Mouse (Mus musculus) gastrocnemius, postnatal 36 days (tissue): Measurements from ENCODE around the gene Scel. TPM values are rescaled to one million over a fixed set of nuclear protein-coding genes. Genes with fewer than 3 reads are reported as not detected.

Source experiments
- DNase-seq, 2 experiments: peaks; one replicate each; pipeline ENCODE4 v3.0.0; 2022
- intact Hi-C: fragments of 180-260 bp; cut with DNase I; formaldehyde crosslinking; loops from one replicate; pipeline ENCODE4 v1.15.1; 2025
- microRNA-seq, 2 experiments: library from miRNA; unstranded; fragments of <30 nt; microRNA quantifications; one replicate each; pipeline ENCODE4 v1.2.0; 2021
- total RNA-seq, 2 experiments: library from RNA; stranded (reverse); gene quantifications; 2 replicates each; pipeline ENCODE4 v1.2.3; 2021

Gene Scel
- total RNA-seq, 2 experiments from 2014 or later = 0.20 TPM; not detected in 1

DNA sequence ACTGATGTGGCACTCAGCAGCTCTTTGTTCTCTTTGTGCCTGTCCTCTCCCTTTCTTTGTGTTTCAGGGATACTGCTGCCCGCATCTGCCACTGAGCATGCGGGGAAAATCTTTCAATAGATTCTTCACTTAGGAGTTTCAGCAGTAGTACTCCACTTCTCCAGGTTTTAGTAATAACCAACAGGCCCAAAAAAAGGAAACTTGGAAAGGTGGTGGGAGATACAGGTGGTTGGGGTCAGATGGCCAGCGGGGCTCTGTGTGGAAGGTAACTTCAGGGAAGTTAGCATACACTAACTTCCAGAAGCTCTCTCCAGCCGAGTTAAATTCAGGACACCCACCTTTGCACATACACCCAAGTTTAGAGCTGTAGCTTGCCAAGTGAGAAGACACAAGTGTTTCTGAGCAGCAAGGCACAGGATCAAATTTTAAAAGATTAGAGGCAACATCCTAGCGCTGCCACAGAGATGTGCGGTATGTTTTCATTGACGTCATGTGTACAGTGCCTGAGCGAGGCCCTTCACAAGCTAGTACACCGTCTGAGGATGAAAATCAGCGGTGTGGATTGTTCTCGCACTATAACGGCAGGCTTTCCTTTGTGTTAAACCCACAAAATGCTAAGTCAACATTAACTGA lies 135.6 kb downstream of the Scel start:
- no peak for DNase-seq
- intact Hi-C loops = no loop called here

DNA sequence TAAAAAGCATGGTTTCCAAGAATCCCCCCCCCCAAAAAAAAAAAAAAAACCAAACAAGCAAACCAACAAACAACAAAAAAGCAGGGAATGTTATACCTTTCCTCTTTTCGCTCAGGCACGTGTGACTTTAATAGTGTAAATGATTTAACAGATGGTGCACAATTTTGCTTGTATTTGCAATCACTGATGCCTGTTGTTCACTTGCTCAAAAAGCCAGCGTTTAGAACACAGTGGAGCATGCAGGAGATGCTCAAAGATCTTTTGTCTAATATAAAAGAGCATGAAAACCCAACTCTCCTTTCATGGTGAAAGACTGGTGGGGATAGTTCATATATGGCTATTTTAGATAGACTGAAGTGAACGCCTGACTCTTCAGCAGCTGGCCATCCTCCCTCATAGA lies 136.2 kb downstream of the Scel start:
- intact Hi-C loops = no loop called here

DNA sequence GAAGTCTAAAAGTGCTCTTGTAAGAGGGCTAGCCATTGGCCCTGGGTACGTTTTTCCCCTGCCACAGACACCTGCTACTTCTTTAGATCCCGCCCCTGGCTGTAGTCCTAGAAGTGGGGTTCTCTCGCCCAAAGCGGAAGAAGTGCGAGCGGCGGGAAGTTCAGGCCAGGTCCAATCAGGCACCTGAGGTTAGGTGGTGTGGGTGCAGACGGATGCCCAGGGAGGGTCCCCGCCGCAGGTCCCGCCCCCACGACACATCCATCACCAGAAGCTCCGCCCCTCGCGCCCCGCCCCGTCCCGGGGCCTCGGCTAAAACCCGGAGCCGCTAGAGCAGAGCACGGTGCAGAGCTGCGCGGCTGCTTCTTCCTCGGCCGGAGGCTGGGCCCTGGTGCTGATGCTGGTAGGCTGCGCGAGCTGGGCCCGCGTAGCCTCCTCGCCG lies 136.8 kb downstream of the Scel start, which contains the start of gene Slain1:
Gene Slain1 (plus strand): TSS at position 333 of the 439 bp plus-strand sequence.
- intact Hi-C loops = no loop called here
- DNase-seq = peak in 1 of 2 experiments; percentile 14

More for the DNA sequence above, 136.2 kb downstream of the Scel start:
- DNase-seq = no peak

DNA sequence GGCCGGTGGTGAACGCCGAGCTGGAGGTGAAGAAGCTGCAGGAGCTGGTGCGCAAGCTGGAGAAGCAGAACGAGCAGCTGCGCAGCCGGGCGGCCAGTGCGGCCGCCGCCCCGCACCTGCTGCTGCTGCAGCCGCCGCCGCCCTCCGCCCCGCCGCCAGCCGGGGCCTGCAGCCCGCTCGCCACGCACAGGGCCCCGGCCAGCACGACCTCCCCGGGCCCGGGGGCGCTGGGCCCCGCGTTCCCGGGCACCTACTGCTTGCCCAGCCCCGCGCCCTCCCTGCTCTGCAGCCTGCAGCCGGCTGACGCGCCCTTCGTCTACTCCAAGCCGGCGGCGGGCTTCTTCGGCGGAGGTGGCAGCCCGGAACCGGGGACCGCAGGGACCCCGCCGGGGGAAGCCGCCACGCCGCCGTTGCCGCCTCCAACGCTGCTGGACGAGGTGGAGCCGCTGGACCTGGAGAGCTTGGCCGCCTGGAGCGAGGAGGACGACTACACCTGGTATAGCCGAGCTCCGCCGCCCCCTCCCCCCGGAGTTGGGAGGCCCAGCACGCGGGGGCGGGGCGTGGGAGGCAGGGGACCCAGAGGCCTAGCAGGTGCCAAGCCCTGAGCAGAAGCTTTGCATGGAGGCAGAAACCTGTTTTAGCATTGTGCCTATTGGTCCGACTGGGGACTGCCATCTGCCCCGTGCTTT lies 137.4 kb downstream of the Scel start:
- peak in 1 of 2 experiments; percentile 4 for DNase-seq
- intact Hi-C loops = no loop called here

DNA sequence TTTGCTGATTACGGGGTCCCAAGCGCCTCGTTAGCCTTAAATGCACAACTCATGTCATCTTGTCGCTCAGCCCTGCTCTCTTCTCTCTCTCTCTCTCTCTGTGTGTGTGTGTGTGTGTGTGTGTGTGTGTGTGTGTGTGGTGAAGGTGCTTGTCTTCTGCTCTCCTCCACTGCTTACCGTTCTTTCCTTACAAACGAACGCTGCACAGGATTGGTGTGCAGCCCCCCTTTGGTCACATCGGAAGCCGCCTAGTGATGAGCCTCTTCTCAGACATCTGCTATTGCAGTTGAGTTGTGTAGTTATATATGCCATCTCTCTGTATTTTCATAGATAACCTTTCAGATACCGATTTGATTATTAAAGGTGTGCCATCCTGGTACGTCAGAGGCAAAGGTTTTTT lies 138.0 kb downstream of the Scel start:
- intact Hi-C loops = no loop called here

DNA sequence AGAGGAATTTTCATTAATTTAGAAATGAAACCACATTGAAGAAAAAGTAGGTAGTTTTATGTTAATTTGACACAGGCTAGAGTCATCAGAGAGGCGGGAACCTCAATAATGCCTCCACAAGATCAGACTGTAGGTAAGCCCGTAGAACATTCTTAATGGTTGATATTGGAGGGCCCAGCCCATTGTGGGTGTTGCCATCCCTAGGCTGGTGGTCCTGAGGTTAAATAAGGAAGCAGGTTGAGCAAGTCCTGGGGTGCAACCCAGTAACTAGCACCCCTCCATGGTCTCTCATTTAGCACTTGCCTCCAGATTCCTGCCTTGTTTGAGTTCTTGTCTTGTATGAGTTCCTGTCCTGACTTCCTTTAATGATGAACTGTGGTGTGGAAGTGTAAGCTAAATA lies 138.4 kb downstream of the Scel start:
- intact Hi-C loops = no loop called here
- no peak for DNase-seq

More for the DNA sequence above, 138.0 kb downstream of the Scel start:
- no peak for DNase-seq

DNA sequence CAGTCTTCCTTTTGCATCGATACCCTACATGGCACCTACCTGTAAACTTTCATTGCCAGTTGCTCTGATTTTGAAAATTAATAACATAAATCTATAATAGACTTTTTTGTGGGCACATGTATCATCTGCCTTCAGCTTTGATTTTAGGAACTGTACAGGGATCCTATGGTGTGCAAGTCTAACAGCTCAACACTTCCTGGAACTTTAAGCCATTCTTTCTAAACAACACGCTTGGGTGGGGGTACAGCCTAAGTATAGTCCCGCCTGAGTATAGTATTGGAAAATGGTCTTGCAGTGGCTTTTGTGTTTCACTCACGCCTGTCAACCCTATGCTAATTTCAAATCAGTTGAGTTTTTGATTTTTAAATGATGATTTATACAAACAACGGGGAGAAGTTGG lies 139.4 kb downstream of the Scel start:
- intact Hi-C loops = no loop called here

DNA sequence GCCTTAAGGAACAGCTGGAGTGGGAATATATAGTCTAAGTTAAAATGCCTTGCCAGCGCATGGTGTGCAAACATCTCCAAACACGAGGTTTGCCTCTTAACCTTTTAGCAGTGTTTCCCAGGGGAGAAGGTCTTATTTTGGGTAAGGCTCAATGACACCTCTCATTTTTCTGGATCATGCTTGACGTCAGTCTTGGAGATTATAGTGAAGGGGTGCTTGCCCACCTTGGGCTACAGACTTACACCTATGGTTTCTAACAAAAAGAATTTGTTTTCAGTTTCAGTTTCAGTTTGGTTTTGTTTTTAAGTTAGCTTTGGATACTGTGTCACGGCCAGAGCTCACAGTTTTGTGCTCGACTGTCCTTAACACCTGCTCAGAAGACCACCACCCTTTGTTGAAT lies 140.7 kb downstream of the Scel start:
- no peak for DNase-seq
- intact Hi-C loops = no loop called here

More for the DNA sequence above, 139.4 kb downstream of the Scel start:
- no peak for DNase-seq

DNA sequence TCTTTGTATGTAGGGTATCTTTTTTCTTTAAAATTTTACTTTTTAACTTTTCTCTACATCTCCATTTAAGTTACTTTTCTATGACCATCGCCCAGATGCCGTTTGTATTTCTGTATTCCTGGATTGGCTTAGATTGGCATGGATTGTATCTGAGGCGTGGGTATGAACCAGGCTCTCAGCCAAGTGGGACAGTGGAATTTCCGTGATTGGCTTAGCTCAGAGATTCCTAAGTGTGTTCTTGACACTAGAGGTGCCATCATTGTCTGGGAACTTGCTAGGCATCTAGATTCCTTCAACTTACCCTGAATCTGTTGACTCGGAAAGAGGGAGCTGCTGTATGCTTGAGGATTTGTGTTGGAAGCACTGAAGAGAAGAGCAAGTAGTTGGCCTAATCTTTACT lies 142.3 kb downstream of the Scel start:
- intact Hi-C loops = no loop called here
- no peak for DNase-seq

DNA sequence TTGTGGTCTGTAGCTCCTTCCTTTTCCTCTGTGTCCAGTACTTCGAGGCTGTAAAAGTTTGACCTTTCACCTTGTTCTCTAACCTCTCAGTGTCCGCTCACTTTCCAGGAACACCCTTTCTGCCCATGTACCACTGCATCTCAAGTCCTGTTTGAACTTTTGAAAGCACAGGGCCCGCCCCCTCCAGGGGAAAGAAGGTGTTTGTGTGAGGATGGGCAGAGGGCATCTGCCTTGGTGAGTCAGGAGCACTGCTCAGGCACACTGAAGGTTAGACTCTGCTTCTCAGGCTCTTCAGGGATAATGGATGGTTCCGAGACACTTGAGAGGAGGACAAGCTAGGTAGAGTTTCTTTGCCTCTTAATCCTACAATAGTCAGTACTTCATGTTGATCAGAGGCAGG lies 144.7 kb downstream of the Scel start:
- no peak for DNase-seq
- intact Hi-C loops = no loop called here

Small RNAs within 50 kb of the gene (microRNA-seq; reads per million reads assigned to microRNA genes)
- gene Gm22877 = 0 reads per million in 2 experiments

Other genes starting within 250 kb of the Scel start
- gene Mycbp2, start 166.5 kb upstream of the Scel start, total RNA-seq = 10 to 100 TPM; 22.5 to 26.0 TPM
- under 1 TPM in 1 of 2 experiments, not detected in 1; 0.15 TPM for gene Slain1, start 136.9 kb downstream of the Scel start, total RNA-seq